Mouse (Mus musculus): ENCODE results near the gene Gprin1.

GRCm38 (mm10) chr13:54794002-54794577, 44.4 kb upstream of the Gprin1 start:
- TF ChIP-seq GATA1 (IDR thresholded peaks at IDR 0.05; ENCODE audit: borderline replicate concordance, low read length): no peak
- TF ChIP-seq CTCF (IDR thresholded peaks at IDR 0.05; ENCODE audit: low read depth, low read length): no peak
- TF ChIP-seq TAL1 (conservative IDR thresholded peaks at IDR 0.05; ENCODE audit: low read depth, low read length): no peak
